Mouse (Mus musculus): ENCODE measurements around the gene Nudt3.

The Nudt3 gene

GRCm38 (mm10) chr17:27568228-27568627, 55.1 kb downstream of the Nudt3 start:
- in situ Hi-C loops (cut with MboI, MseI), result loop anchor here (5.0 kb wide), 2 partner anchors 49 to 856 kb away; no protein-coding TSS in a partner anchor

- in situ Hi-C loops (cut with MboI, MseI), result loop anchor here (5.0 kb wide), 2 partner anchors 51 to 854 kb away; no protein-coding TSS in a partner anchor
Observed at GRCm38 (mm10) chr17:27565942-27566267, 57.4 kb downstream of the Nudt3 start.

- in situ Hi-C loops (cut with MboI, MseI), result loop anchor here (5.0 kb wide), 2 partner anchors 52 to 853 kb away; no protein-coding TSS in a partner anchor
Observed at GRCm38 (mm10) chr17:27565163-27565941, 57.9 kb downstream of the Nudt3 start, which contains the start of gene AI413582. AI413582 (minus strand) TSS chr17:27565756.

GRCm38 (mm10) chr17:27564391-27565162, 58.7 kb downstream of the Nudt3 start:
- in situ Hi-C loops (cut with MboI, MseI), result loop anchor here (5.0 kb wide), 2 partner anchors 53 to 852 kb away; no protein-coding TSS in a partner anchor

- in situ Hi-C loops (cut with MboI, MseI), result no loop called here
Observed at GRCm38 (mm10) chr17:27563771-27564244, 59.5 kb downstream of the Nudt3 start.

- in situ Hi-C loops (cut with MboI, MseI), result no loop called here
Observed at GRCm38 (mm10) chr17:27561809-27562526, 61.3 kb downstream of the Nudt3 start.

GRCm38 (mm10) chr17:27560926-27561480, 62.3 kb downstream of the Nudt3 start:
- in situ Hi-C loops (cut with MboI, MseI), result no loop called here

- in situ Hi-C loops (cut with MboI, MseI), result no loop called here
Observed at GRCm38 (mm10) chr17:27559596-27559995, 63.7 kb downstream of the Nudt3 start.

- in situ Hi-C loops (cut with MboI, MseI), result no loop called here
Observed at GRCm38 (mm10) chr17:27558845-27559244, 64.5 kb downstream of the Nudt3 start.

- in situ Hi-C loops (cut with MboI, MseI), result no loop called here
Observed at GRCm38 (mm10) chr17:27557927-27558661, 65.2 kb downstream of the Nudt3 start.

- in situ Hi-C loops (cut with MboI, MseI), result no loop called here
Observed at GRCm38 (mm10) chr17:27557181-27557926, 65.9 kb downstream of the Nudt3 start.

- in situ Hi-C loops (cut with MboI, MseI), result no loop called here
Observed at GRCm38 (mm10) chr17:27556315-27557011, 66.8 kb downstream of the Nudt3 start, which contains the start of gene Hmga1. Hmga1 (plus strand) TSS chr17:27556497.

- in situ Hi-C loops (cut with MboI, MseI), result no loop called here
Observed at GRCm38 (mm10) chr17:27555512-27556172, 67.7 kb downstream of the Nudt3 start.

- in situ Hi-C loops (cut with MboI, MseI), result no loop called here
Observed at GRCm38 (mm10) chr17:27555075-27555511, 68.2 kb downstream of the Nudt3 start.

- in situ Hi-C loops (cut with MboI, MseI), result no loop called here
Observed at GRCm38 (mm10) chr17:27554062-27554960, 69.0 kb downstream of the Nudt3 start.

GRCm38 (mm10) chr17:27552215-27553201, 70.8 kb downstream of the Nudt3 start:
- in situ Hi-C loops (cut with MboI, MseI), result no loop called here

Measured in T-helper 1 cell (primary cell).